ENCODE assay signal across 8 mouse cellular contexts in the genomic region with DNA sequence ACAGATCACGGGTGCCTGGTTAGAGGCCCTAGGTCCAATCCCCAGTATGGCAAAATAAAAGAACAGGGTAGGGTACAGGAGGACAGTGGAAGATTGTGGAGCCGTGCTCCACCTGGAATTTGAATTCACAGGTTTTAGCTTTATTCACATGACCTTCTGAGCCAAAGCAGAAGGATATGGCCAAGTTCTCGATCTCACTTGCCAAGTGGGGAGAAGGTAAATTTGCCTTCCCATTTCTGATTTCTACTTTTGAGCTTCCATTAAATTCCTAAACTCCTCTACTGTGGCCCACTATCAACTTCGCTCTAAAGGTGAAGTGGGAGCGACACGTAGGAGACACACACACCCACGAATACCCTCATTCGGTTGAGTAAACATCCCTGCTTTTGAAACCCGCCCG. TPM values are rescaled to one million over a fixed set of nuclear protein-coding genes. Genes with fewer than 3 reads are reported as not detected.
DNase-seq lines count a peak whose midpoint lies in the region; ATAC-seq and TF ChIP-seq lines count a peak whose summit lies in the region.

No protein-coding gene starts in this region.

- no peak for DNase-seq in spleen, adult 2 months (ENCODE audit: low read depth in 1 of 2, low spot score in 2 of 2)
- no peak for DNase-seq in spleen, postnatal 14 days (ENCODE audit: low spot score in 2 of 2)
- no peak for DNase-seq in limb, embryonic 14.5 days (ENCODE audit: low spot score)
- DNase-seq in right cerebral cortex, adult 18-20 months, result no peak
- no peak for DNase-seq in retina, embryonic 14.5 days (ENCODE audit: low spot score)

- peaks cover 37% of the 10 kb centered on the region for H3K36me3 ChIP-seq in erythroblast, embryonic 14.5 days (ENCODE audit: control insufficient read depth)
- H3K36me3 ChIP-seq in spleen, adult 2 months (ENCODE audit: control insufficient read depth, insufficient read depth, low read length), result peaks cover 9% of the 10 kb centered on the region
- H3K36me3 ChIP-seq in limb, embryonic 14.5 days (ENCODE audit: control insufficient read depth, insufficient read depth, low read length), result peaks cover 17% of the 10 kb centered on the region
- 0 out of 2 replicates have a peak, but pooled peaks cover 13% of the 10 kb centered on the region for H3K36me3 ChIP-seq in stomach, embryonic 15.5 days

- peak overlapping the region; percentile 95 for H3K27ac ChIP-seq in spleen, adult 2 months (ENCODE audit: insufficient read depth, low read length)
- peak overlapping the region; percentile 95; the same call in 1 of the 2 replicates for H3K27ac ChIP-seq in limb, embryonic 14.5 days (replicated peaks; ENCODE audit: low read depth, low read length)
- H3K27ac ChIP-seq in stomach, embryonic 15.5 days, result peak overlapping the region; percentile 98

- TF ChIP-seq CTCF in spleen, adult 2 months (IDR thresholded peaks at IDR 0.05; ENCODE audit: extremely low read depth, insufficient read depth, insufficient read length, insufficient replicate concordance), result no peak

- no peak for ATAC-seq in erythroblast, adult 5-6 weeks (replicated peaks; ENCODE audit: low FRiP score, poor library complexity, severe bottlenecking)
- ATAC-seq in limb, embryonic 14.5 days (ENCODE audit: low FRiP score, low read depth), result no peak
- no peak for ATAC-seq in stomach, embryonic 15.5 days (ENCODE audit: insufficient read depth, low FRiP score, low read depth)

- H3K9ac ChIP-seq in limb, embryonic 14.5 days (ENCODE audit: low read depth, low read length, severe bottlenecking), result peak overlapping the region; percentile 85
- peak overlapping the region; percentile 85 for H3K9ac ChIP-seq in stomach, embryonic 15.5 days

- TF ChIP-seq POLR2A in spleen, adult 2 months (IDR thresholded peaks at IDR 0.05; ENCODE audit: low read depth, low read length), result no peak
- no peak for TF ChIP-seq POLR2A in limb, embryonic 14.5 days (IDR thresholded peaks at IDR 0.05; ENCODE audit: borderline replicate concordance, extremely low read depth, insufficient read depth, insufficient read length)

- 9% methylated on average over 10 of the region's 10 CpGs for WGBS in spleen, adult 2 months
- WGBS in limb, embryonic 14.5 days, result 12% methylated on average over 10 of the region's 10 CpGs
- 9% methylated on average over 10 of the region's 10 CpGs for WGBS in stomach, embryonic 15.5 days

- H3K27me3 ChIP-seq in erythroblast, embryonic 14.5 days (ENCODE audit: control insufficient read depth), result peaks cover 2% of the 10 kb centered on the region; the same call in 1 of the 2 replicates
- no peaks in the 10 kb centered on the region for H3K27me3 ChIP-seq in spleen, adult 2 months (ENCODE audit: control insufficient read depth, insufficient read depth, low read length)
- no peaks in the 10 kb centered on the region for H3K27me3 ChIP-seq in limb, embryonic 14.5 days (ENCODE audit: control insufficient read depth, insufficient read depth, low read length)
- H3K27me3 ChIP-seq in stomach, embryonic 15.5 days (replicated peaks), result no peaks in the 10 kb centered on the region

- no peaks in the 10 kb centered on the region for H3K9me3 ChIP-seq in erythroblast, embryonic 14.5 days (ENCODE audit: control insufficient read depth, low read length)
- H3K9me3 ChIP-seq in limb, embryonic 14.5 days (ENCODE audit: control insufficient read depth, low read length), result no peaks in the 10 kb centered on the region
- no peaks in the 10 kb centered on the region for H3K9me3 ChIP-seq in stomach, embryonic 15.5 days

- H3K4me3 ChIP-seq in erythroblast, embryonic 14.5 days (replicated peaks), result peak overlapping the region; percentile 88
- peak overlapping the region; percentile 81 for H3K4me3 ChIP-seq in spleen, adult 2 months (ENCODE audit: extremely low read depth, insufficient read depth, insufficient read length)
- peak overlapping the region; percentile 89 for H3K4me3 ChIP-seq in limb, embryonic 14.5 days (replicated peaks; ENCODE audit: low read length)
- H3K4me3 ChIP-seq in stomach, embryonic 15.5 days (replicated peaks), result peak overlapping the region; percentile 77

- peak overlapping the region; percentile 66 for H3K4me2 ChIP-seq in limb, embryonic 14.5 days (replicated peaks; ENCODE audit: low read depth, low read length, severe bottlenecking)
- H3K4me2 ChIP-seq in stomach, embryonic 15.5 days, result peak overlapping the region; percentile 71

- peaks cover 68% of the 10 kb centered on the region for H3K4me1 ChIP-seq in erythroblast, embryonic 14.5 days (ENCODE audit: control insufficient read depth)
- peaks cover 3% of the 10 kb centered on the region; the same call in 1 of the 2 replicates for H3K4me1 ChIP-seq in spleen, adult 2 months (ENCODE audit: control insufficient read depth, insufficient read depth, insufficient read length)
- peaks cover 40% of the 10 kb centered on the region for H3K4me1 ChIP-seq in limb, embryonic 14.5 days (ENCODE audit: control insufficient read depth, insufficient read depth, low read length)
- H3K4me1 ChIP-seq in stomach, embryonic 15.5 days, result peaks cover 47% of the 10 kb centered on the region

RNA-seq across cellular contexts. Expression of a gene that starts 0.9 kb away (rescaled TPM):
- 3.7 and 4.6 TPM in 2 replicates for polyA plus RNA-seq in erythroblast, embryonic 14.5 days (2012)
- total RNA-seq in erythroblast, adult 5-6 weeks (2015; ENCODE audit: low replicate concordance), result 27.0 and 27.1 TPM in 2 replicates
- total RNA-seq in erythroblast, adult 5-6 weeks (2017; ENCODE audit: low replicate concordance), result 26.5 and 32.5 TPM in 2 replicates
- 63.0 and 76.9 TPM in 2 replicates for polyA plus RNA-seq in spleen, adult 2 months (2012; rRNA removed)
- polyA plus RNA-seq in limb, embryonic 14.5 days (2012; rRNA removed), result 94.5 and 125 TPM in 2 replicates
- polyA plus RNA-seq in limb, embryonic 14.5 days (2014; fragmentation: Nextera tagmentation; extraction: Ambion mirVana), result 42.0 and 49.6 TPM in 2 replicates
- polyA plus RNA-seq in stomach, embryonic 15.5 days (2015; fragmentation: Nextera tagmentation; extraction: Ambion mirVana), result 52.6 and 54.1 TPM in 2 replicates

RNA-seq across cellular contexts. Expression of a gene that starts 20.8 kb away (rescaled TPM):
- 0.20 TPM in 1 of 2 replicates, not detected in the other for polyA plus RNA-seq in erythroblast, embryonic 14.5 days (2012)
- total RNA-seq in erythroblast, adult 5-6 weeks (2015; ENCODE audit: low replicate concordance), result not detected in 2 replicates
- total RNA-seq in erythroblast, adult 5-6 weeks (2017; ENCODE audit: low replicate concordance), result not detected in 2 replicates
- polyA plus RNA-seq in spleen, adult 2 months (2012; rRNA removed), result 7.6 and 10.6 TPM in 2 replicates
- 117 and 141 TPM in 2 replicates for polyA plus RNA-seq in limb, embryonic 14.5 days (2012; rRNA removed)
- polyA plus RNA-seq in limb, embryonic 14.5 days (2014; fragmentation: Nextera tagmentation; extraction: Ambion mirVana), result 201 and 210 TPM in 2 replicates
- 124 and 125 TPM in 2 replicates for polyA plus RNA-seq in stomach, embryonic 15.5 days (2015; fragmentation: Nextera tagmentation; extraction: Ambion mirVana)

RNA-seq across cellular contexts. Expression of a gene that starts 40.0 kb away (rescaled TPM):
- polyA plus RNA-seq in erythroblast, embryonic 14.5 days (2012), result 1.5 and 2.7 TPM in 2 replicates
- total RNA-seq in erythroblast, adult 5-6 weeks (2015; ENCODE audit: low replicate concordance), result 13.6 and 14.4 TPM in 2 replicates
- total RNA-seq in erythroblast, adult 5-6 weeks (2017; ENCODE audit: low replicate concordance), result 22.0 and 32.9 TPM in 2 replicates
- 13.9 and 18.2 TPM in 2 replicates for polyA plus RNA-seq in spleen, adult 2 months (2012; rRNA removed)
- 68.4 and 98.9 TPM in 2 replicates for polyA plus RNA-seq in limb, embryonic 14.5 days (2012; rRNA removed)
- polyA plus RNA-seq in limb, embryonic 14.5 days (2014; fragmentation: Nextera tagmentation; extraction: Ambion mirVana), result 87.8 and 98.5 TPM in 2 replicates
- polyA plus RNA-seq in stomach, embryonic 15.5 days (2015; fragmentation: Nextera tagmentation; extraction: Ambion mirVana), result 99.1 and 99.2 TPM in 2 replicates

RNA-seq across cellular contexts. Expression of a gene that starts 51.5 kb away (rescaled TPM):
- 1.4 TPM in 2 replicates for polyA plus RNA-seq in erythroblast, embryonic 14.5 days (2012)
- total RNA-seq in erythroblast, adult 5-6 weeks (2015; ENCODE audit: low replicate concordance), result 1.3 and 12.3 TPM in 2 replicates
- total RNA-seq in erythroblast, adult 5-6 weeks (2017; ENCODE audit: low replicate concordance), result 10.2 and 16.3 TPM in 2 replicates
- polyA plus RNA-seq in spleen, adult 2 months (2012; rRNA removed), result 27.2 and 28.6 TPM in 2 replicates
- 28.3 and 28.7 TPM in 2 replicates for polyA plus RNA-seq in limb, embryonic 14.5 days (2012; rRNA removed)
- polyA plus RNA-seq in limb, embryonic 14.5 days (2014; fragmentation: Nextera tagmentation; extraction: Ambion mirVana), result 11.9 and 13.3 TPM in 2 replicates
- polyA plus RNA-seq in stomach, embryonic 15.5 days (2015; fragmentation: Nextera tagmentation; extraction: Ambion mirVana), result 16.5 and 17.4 TPM in 2 replicates

Comparison
In these comparisons a context has a peak if more than half of its experiments do, and no peak if none do; other contexts are left out.
1. RNA of a gene that starts 20.8 kb away (polyA plus RNA-seq): 117 to 210 TPM in limb, embryonic 14.5 days and 124 to 125 TPM in stomach, embryonic 15.5 days; 7.6 to 10.6 TPM in spleen, adult 2 months and 0.20 TPM in erythroblast, embryonic 14.5 days; every median in the first group is over 10 times any median in the second.
2. Peak in every context shown above with its lines, with median percentiles within 50 percentile points of each other: H3K4me3 ChIP-seq and H3K27ac ChIP-seq.